Mouse (Mus musculus) kidney, embryonic 16.5 days (tissue): ENCODE measurements around the gene Mettl24. TPM values are rescaled to one million over a fixed set of nuclear protein-coding genes. Genes with fewer than 3 reads are reported as not detected.
"Not testable (repeated sequence)": the region's sequence is repeated elsewhere in the genome, so short reads cannot be mapped to it uniquely, and the experiment has no call there.

Source experiments
- ATAC-seq: fragments of 200-750 bp; cut with Nextera tagmentation; 2 replicates; pipeline ENCODE4 v1.8.0; 2017; ENCODE audit warnings: moderate TSS enrichment; ENCODE audit not compliant: low FRiP score, low TSS enrichment
- H3K27ac ChIP-seq: fragments of 300-500 bp; sonication (generic); 2 replicates; pipeline ENCODE4 v1.5.1; 2014; ENCODE audit warnings: low read length
- H3K27me3 ChIP-seq: fragments of 300-500 bp; sonication (generic); 2 replicates; pipeline ENCODE4 v1.6.1; 2014; ENCODE audit warnings: low read length, control low read depth, mixed read lengths; ENCODE audit not compliant: insufficient read depth
- H3K36me3 ChIP-seq: fragments of 300-500 bp; sonication (generic); 2 replicates; pipeline ENCODE4 v1.6.1; 2014; ENCODE audit warnings: low read length, control low read depth, mixed read lengths; ENCODE audit not compliant: insufficient read depth
- H3K4me1 ChIP-seq: fragments of 300-500 bp; sonication (generic); 2 replicates; pipeline ENCODE4 v1.6.1; 2014; ENCODE audit warnings: low read length, control low read depth, mixed read lengths; ENCODE audit not compliant: insufficient read depth
- H3K4me2 ChIP-seq: fragments of 300-500 bp; sonication (generic); replicated peaks from 2 replicates; pipeline ENCODE4 v1.6.1; 2014; ENCODE audit warnings: low read depth, low read length
- H3K4me3 ChIP-seq: fragments of 300-500 bp; sonication (generic); 2 replicates; pipeline ENCODE4 v1.5.1; 2014; ENCODE audit warnings: mild to moderate bottlenecking, low read length
- H3K9ac ChIP-seq: fragments of 300-500 bp; sonication (generic); replicated peaks from 2 replicates; pipeline ENCODE4 v1.6.1; 2014; ENCODE audit warnings: low read length
- H3K9me3 ChIP-seq: fragments of 300-500 bp; sonication (generic); 2 replicates; pipeline ENCODE4 v1.6.1; 2016; ENCODE audit warnings: low read length, control low read depth
- WGBS: fragments of 180-500 bp; shearing (Covaris S2); extraction: QIAGEN DNeasy Blood & Tissue Kit; methylation state at CpG from one replicate; pipeline ENCODE4 v1.1.7; 2014; 5-methylcytosine and 5-hydroxymethylcytosine counted together
- polyA plus RNA-seq: library from polyadenylated mRNA; unstranded; fragments of >200 nt; fragmentation: Nextera tagmentation; extraction: Ambion mirVana; gene quantifications from 2 replicates; pipeline ENCODE4 v1.2.1, GENCODE M21; 2015

Gene Mettl24
- polyA plus RNA-seq, 1 experiment from 2014 or later, result 2.7 TPM

- H3K4me1 ChIP-seq, H3K27ac ChIP-seq, ATAC-seq, H3K4me3 ChIP-seq, H3K9me3 ChIP-seq, H3K9ac ChIP-seq, H3K36me3 ChIP-seq, H3K27me3 ChIP-seq: not testable (repeated sequence)
- H3K4me2 ChIP-seq, result 0 out of 2 replicates have a peak overlapping the region, but pooled peaks have one; percentile 5
- WGBS, result 45% methylated on average over 5 of the region's 5 CpGs
These were observed 126.4 kb downstream of the Mettl24 start for GRCm38 (mm10) chr10:40809411-40809910.

GRCm38 (mm10) chr10:40813627-40814026, 130.5 kb downstream of the Mettl24 start:
- H3K4me3 ChIP-seq, result no peak overlapping the region
- H3K9ac ChIP-seq, result no peak overlapping the region
- H3K4me2 ChIP-seq, result no peak overlapping the region
- no peak for ATAC-seq
- no peak overlapping the region for H3K27ac ChIP-seq
- WGBS, result 73% methylated on average over 4 of the region's 4 CpGs
- no peaks in the 10 kb centered on the region for H3K36me3 ChIP-seq
- no peaks in the 10 kb centered on the region for H3K27me3 ChIP-seq
- no peaks in the 10 kb centered on the region for H3K9me3 ChIP-seq
- no peaks in the 10 kb centered on the region for H3K4me1 ChIP-seq

DNA sequence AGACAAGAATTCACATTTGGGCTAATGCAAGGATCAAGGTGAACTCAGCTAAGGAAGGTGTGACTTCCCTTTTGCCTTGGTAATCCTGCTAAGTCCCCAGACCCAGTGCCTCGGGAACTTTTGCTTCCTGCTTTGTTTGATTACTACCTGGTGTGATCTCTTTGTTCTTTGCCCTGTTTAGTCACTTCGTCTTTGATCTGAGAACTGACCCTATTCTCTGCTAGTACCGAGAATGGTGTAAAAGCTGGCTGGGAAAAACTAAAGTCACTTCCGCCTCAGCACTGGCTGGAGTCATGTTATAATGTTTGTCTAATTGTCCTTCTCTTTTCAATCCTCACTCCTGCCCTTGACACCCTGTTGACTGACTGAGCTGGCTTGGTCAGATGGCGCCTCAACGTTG, 133.4 kb downstream of the Mettl24 start:
- H3K36me3 ChIP-seq, result no peaks in the 10 kb centered on the region
- no peak overlapping the region for H3K4me3 ChIP-seq
- H3K9ac ChIP-seq, result no peak overlapping the region
- H3K27me3 ChIP-seq, result no peaks in the 10 kb centered on the region
- no peak for ATAC-seq
- no peaks in the 10 kb centered on the region for H3K9me3 ChIP-seq
- no peak overlapping the region for H3K4me2 ChIP-seq
- 53% methylated on average over 6 of the region's 6 CpGs for WGBS
- H3K27ac ChIP-seq, result no peak overlapping the region
- H3K4me1 ChIP-seq, result no peaks in the 10 kb centered on the region

GRCm38 (mm10) chr10:40825952-40826351, 142.9 kb downstream of the Mettl24 start:
- Histone ChIP-seq H3K36me3 (0 out of 2 replicates have a peak, but pooled peaks cover 3% of the 10 kb centered on the region), H3K4me1 (no peaks in the 10 kb centered on the region), H3K4me2 (no peak overlapping the region), H3K9ac (no peak overlapping the region), H3K27me3 (no peaks in the 10 kb centered on the region), H3K4me3 (no peak overlapping the region), H3K9me3 (no peaks in the 10 kb centered on the region), H3K27ac (no peak overlapping the region)
- ATAC-seq, result no peak
- 78% methylated on average over 6 of the region's 6 CpGs for WGBS

GRCm38 (mm10) chr10:40827706-40828105, 144.6 kb downstream of the Mettl24 start:
- WGBS, result 88% methylated on average over 4 of the region's 4 CpGs

DNA sequence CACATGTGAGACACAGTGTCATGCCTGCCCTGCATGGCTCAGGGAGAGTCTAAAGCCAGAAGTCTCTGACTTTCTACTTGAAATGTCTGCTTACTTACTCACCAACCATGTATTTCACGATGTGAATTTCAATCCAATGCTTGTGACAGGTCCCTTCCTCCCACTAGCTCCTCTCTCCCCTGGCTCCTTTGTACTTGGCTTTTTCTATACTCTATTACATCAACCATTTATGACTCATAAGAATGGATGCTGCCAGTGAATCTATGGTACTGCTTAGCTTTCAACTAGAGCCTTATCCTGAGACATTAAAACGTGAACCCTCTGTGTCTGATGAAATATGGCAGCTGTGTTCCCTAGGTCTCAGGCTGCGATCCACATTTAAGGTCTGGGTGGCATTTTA, 147.2 kb downstream of the Mettl24 start:
- no peak for ATAC-seq
- WGBS, result 88% methylated on average over 3 of the region's 3 CpGs
- Histone ChIP-seq H3K4me3 (no peak overlapping the region), H3K27me3 (no peaks in the 10 kb centered on the region), H3K9me3 (no peaks in the 10 kb centered on the region), H3K36me3 (peaks cover 19% of the 10 kb centered on the region), H3K4me1 (no peaks in the 10 kb centered on the region), H3K9ac (no peak overlapping the region), H3K4me2 (no peak overlapping the region), H3K27ac (no peak overlapping the region)

More at GRCm38 (mm10) chr10:40827706-40828105, 144.6 kb downstream of the Mettl24 start:
- Histone ChIP-seq H3K4me2 (no peak overlapping the region), H3K27ac (no peak overlapping the region), H3K4me3 (no peak overlapping the region), H3K36me3 (0 out of 2 replicates have a peak, but pooled peaks cover 3% of the 10 kb centered on the region), H3K9me3 (no peaks in the 10 kb centered on the region), H3K27me3 (no peaks in the 10 kb centered on the region), H3K4me1 (no peaks in the 10 kb centered on the region), H3K9ac (no peak overlapping the region)
- ATAC-seq, result no peak

GRCm38 (mm10) chr10:40831267-40831666, 148.2 kb downstream of the Mettl24 start:
- Histone ChIP-seq H3K9me3 (no peaks in the 10 kb centered on the region), H3K4me2 (no peak overlapping the region), H3K4me3 (no peak overlapping the region), H3K27me3 (no peaks in the 10 kb centered on the region), H3K27ac (no peak overlapping the region), H3K4me1 (no peaks in the 10 kb centered on the region), H3K36me3 (peaks cover 25% of the 10 kb centered on the region), H3K9ac (no peak overlapping the region)
- no peak for ATAC-seq
- WGBS, result 94% methylated on average over 6 of the region's 7 CpGs

DNA sequence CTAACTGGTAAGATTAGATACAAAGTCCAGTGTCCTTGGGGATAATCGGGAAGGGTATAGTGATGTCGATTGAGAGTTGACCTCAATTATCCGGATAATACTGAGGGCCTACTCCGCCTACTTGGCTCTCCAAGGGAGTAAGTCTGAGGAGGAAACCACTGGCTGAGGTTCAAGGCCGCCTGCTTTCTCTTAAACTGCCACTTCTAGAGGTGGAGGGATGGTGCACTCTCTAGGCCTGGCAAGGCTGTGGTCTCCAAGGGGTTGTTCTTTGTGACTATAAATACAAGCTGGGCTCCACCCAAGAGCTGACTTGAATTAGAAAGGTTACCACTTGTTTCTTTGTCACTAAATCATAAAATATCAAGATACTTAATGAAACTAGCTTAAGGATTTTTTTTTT, 157.0 kb downstream of the Mettl24 start:
- Histone ChIP-seq H3K27ac (no peak overlapping the region), H3K4me2 (no peak overlapping the region), H3K27me3 (no peaks in the 10 kb centered on the region), H3K36me3 (peaks cover 35% of the 10 kb centered on the region), H3K4me3 (no peak overlapping the region), H3K4me1 (no peaks in the 10 kb centered on the region), H3K9me3 (no peaks in the 10 kb centered on the region), H3K9ac (no peak overlapping the region)
- WGBS, result 89% methylated on average over 5 of the region's 5 CpGs
- ATAC-seq, result no peak

DNA sequence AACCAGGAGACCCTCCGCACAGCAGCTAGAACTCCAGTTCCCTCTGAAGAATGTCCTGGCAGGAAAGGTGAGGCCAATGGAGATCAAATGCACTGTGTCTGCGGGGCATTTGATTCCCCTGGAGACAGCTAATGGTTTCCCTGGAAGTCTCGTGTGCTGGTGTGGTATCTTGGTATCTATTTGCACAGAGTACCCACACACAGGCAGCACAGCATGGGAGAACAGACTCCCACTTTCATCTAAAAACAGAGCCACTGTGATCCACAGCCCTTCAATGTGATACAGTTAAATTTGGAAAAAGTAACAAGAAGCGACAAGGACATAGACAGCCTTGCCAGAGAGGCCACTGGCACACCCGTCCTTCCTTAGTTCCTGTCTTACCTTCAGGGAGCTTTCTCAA, 160.8 kb downstream of the Mettl24 start:
- Histone ChIP-seq H3K36me3 (peaks cover 42% of the 10 kb centered on the region), H3K27me3 (no peaks in the 10 kb centered on the region), H3K4me1 (no peaks in the 10 kb centered on the region), H3K27ac (no peak overlapping the region), H3K4me3 (no peak overlapping the region), H3K9ac (no peak overlapping the region), H3K9me3 (no peaks in the 10 kb centered on the region), H3K4me2 (no peak overlapping the region)
- ATAC-seq, result no peak
- 84% methylated on average over 5 of the region's 5 CpGs for WGBS

DNA sequence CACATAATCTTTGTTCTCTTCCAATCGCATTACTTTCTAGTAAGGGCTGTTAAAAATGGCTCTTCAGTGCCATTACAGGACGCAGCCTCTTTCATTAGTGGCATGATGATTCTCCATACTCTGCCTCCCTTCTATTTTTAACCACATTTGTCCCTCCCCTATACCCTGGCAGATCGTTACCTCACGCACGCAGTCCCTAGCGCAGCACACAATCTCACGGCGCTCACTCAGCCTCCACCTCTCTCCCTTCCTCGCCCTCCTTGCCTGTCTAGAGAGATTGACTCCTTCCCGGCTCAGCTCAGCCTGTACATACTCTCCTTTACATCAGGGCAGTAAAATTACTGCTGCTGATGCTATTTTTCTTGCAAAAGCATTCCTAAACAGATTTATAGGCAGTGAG, 161.5 kb downstream of the Mettl24 start:
- Histone ChIP-seq H3K4me2 (no peak overlapping the region), H3K9me3 (no peaks in the 10 kb centered on the region), H3K36me3 (peaks cover 42% of the 10 kb centered on the region), H3K4me3 (no peak overlapping the region), H3K27ac (peak overlapping the region; percentile 4; the same call in 1 of the 2 replicates), H3K27me3 (no peaks in the 10 kb centered on the region), H3K4me1 (no peaks in the 10 kb centered on the region), H3K9ac (no peak overlapping the region)
- no peak for ATAC-seq
- WGBS, result 62% methylated on average over 10 of the region's 10 CpGs
